18 mouse cellular contexts compared by ENCODE assay signal in genomic region chr12:107124263-107124885, GRCm38 (mm10).
DNase-seq lines count a peak whose midpoint lies in the region; ATAC-seq lines count a peak whose summit lies in the region.
"Had no signal": no experiment of that assay in that cellular context is flagged by ENCODE, and none has a peak within 500 bp of the region (broad histone marks: within the 10 kb centered on the region; RNA-seq: fewer than 3 reads in every experiment).

No protein-coding gene starts in this region.

- peak; percentile 76 for DNase-seq in CD4-positive helper T cell, adult 2 months (ENCODE audit: low read depth, low spot score)
- DNase-seq in CD4-positive, CD25-positive, alpha-beta regulatory T cell, adult 2 months (ENCODE audit: low read depth, low spot score), result peak; percentile 67
- DNase-seq in limb, embryonic 10.5 days (ENCODE audit: low spot score), result no peak
- peak; percentile 80 to 89 for DNase-seq in thymus, postnatal 10 days (ENCODE audit: low spot score in 2 of 2)
- no peak for DNase-seq in kidney, postnatal 25 days
- DNase-seq in cerebellum, adult 11 months, result no peak
- DNase-seq: cerebellum, adult 9-10 months; layer of hippocampus, postnatal 36 days had no signal

- H3K27ac ChIP-seq in limb, embryonic 10.5 days, result 0 out of 2 replicates have a peak overlapping the region, but pooled peaks have one; percentile 36
- H3K27ac ChIP-seq: embryonic facial prominence, embryonic 13.5 days; hindbrain, embryonic 14.5 days; limb, embryonic 15.5 days; liver, embryonic 15.5 days; midbrain, embryonic 13.5 days had no signal

- no peaks in the 10 kb centered on the region for H3K36me3 ChIP-seq in limb, embryonic 10.5 days
- H3K36me3 ChIP-seq: embryonic facial prominence, embryonic 13.5 days; heart, embryonic 10.5 days; limb, embryonic 15.5 days; liver, embryonic 15.5 days; midbrain, embryonic 13.5 days had no signal

- H3K27me3 ChIP-seq in limb, embryonic 10.5 days (ENCODE audit: low read depth, poor library complexity, severe bottlenecking), result no peaks in the 10 kb centered on the region
- H3K27me3 ChIP-seq: CH12.LX; embryonic facial prominence, embryonic 13.5 days; limb, embryonic 15.5 days; liver, embryonic 15.5 days; midbrain, embryonic 13.5 days had no signal

- no peak for ATAC-seq in granulocyte monocyte progenitor cell, adult 5-6 weeks (replicated peaks; ENCODE audit: poor library complexity, severe bottlenecking)
- ATAC-seq: forebrain, embryonic 16.5 days; intestine, postnatal 0 days; midbrain, embryonic 13.5 days had no signal

- 92% methylated on average over 17 of the region's 17 CpGs for WGBS in limb, embryonic 10.5 days

- H3K4me3 ChIP-seq in limb, embryonic 10.5 days, result no peak overlapping the region
- H3K4me3 ChIP-seq: embryonic facial prominence, embryonic 13.5 days; heart, embryonic 10.5 days; limb, embryonic 15.5 days; liver, embryonic 15.5 days; midbrain, embryonic 13.5 days had no signal

- peaks cover 25% of the 10 kb centered on the region for H3K4me1 ChIP-seq in limb, embryonic 10.5 days
- H3K4me1 ChIP-seq: liver, embryonic 15.5 days had no signal

- H3K9me3 ChIP-seq in limb, embryonic 10.5 days (replicated peaks), result no peaks in the 10 kb centered on the region
- H3K9me3 ChIP-seq: embryonic facial prominence, embryonic 13.5 days; heart, embryonic 10.5 days; limb, embryonic 15.5 days; liver, embryonic 15.5 days; midbrain, embryonic 13.5 days had no signal

Comparison
In these comparisons a context has a peak if more than half of its experiments do, and no peak if none do; other contexts are left out.
1. DNase-seq: peak in CD4-positive helper T cell, adult 2 months (single experiment), CD4-positive, CD25-positive, alpha-beta regulatory T cell, adult 2 months (single experiment) and thymus, postnatal 10 days (2 of 2); none in limb, embryonic 10.5 days (single experiment), kidney, postnatal 25 days (0 of 2) and cerebellum, adult 11 months (single experiment).